Mouse (Mus musculus): Measurements from ENCODE around the gene Sf3a1.

The Sf3a1 gene

GRCm38 (mm10) chr11:4134986-4135935 is 24.9 kb upstream of the Sf3a1 start, which contains the start of gene Rnf215:
Gene Rnf215 (plus strand): TSS chr11:4135202.
- DNase-seq (ENCODE audit: low spot score): peak; percentile 78

DNA sequence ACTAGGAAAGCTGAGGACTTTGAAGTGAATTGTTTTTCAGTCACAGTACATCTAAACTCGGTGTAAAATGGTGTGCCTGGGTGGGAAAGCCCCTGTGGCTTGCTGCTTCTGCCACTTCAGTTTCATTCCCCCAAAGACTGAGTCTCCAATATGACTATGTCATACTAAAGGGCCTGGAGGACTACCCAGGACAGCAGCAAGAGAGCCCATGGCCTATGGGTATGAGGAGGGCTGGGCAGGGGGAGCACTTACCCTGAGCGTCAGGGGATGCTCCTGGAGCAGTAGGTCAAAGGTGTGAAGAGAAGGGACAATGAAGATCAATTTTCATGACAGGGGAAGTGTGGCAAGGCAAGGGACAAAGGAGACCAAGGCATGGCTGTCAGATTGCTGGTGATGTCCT is 21.2 kb upstream of the Sf3a1 start:
- DNase-seq (ENCODE audit: low spot score): no peak

DNA sequence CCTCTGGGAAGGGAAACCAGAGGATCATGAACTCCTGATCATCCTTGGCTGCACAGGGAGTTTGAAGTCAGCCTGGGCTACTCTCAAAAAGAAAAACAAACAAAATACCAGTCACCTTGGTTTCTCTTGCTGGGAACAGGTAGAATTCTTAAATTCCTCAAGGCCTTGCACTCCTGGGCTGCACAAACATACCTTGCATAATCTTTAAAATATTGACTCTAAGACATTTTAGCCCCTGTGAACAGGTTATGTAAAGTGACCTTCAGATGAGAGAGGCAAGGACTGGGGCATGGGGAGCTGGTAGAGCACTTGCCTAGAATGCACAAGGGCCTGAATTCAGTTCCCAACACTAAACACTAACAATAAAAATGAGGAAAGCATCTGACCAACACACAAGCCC is 18.6 kb upstream of the Sf3a1 start:
- DNase-seq (ENCODE audit: low spot score): no peak

- DNase-seq (ENCODE audit: low spot score): no peak
These were observed 17.8 kb upstream of the Sf3a1 start for GRCm38 (mm10) chr11:4142352-4142751.

- DNase-seq (ENCODE audit: low spot score): no peak
These were observed 16.7 kb upstream of the Sf3a1 start for GRCm38 (mm10) chr11:4143281-4144062.

DNA sequence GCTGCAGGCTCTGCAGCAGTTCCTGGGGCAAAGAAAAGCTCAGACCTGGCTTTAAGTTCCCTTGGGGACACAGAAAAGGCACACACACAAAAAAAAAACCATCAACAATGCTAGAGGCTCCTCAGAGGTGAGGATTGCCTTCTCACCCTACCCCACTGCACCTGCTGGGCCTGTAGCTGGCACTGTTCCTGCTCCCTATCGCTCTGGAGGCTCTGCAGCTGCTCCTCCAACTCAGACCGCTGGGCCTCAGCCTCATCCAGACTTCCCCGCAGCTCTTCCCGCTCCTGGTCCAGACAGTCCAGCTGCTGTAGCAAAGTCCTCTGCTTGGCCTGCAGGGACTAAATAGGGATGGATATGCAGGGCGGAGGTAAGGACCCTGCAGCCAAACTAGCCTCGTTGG is 13.8 kb upstream of the Sf3a1 start:
- no peak for DNase-seq (ENCODE audit: low spot score)

DNA sequence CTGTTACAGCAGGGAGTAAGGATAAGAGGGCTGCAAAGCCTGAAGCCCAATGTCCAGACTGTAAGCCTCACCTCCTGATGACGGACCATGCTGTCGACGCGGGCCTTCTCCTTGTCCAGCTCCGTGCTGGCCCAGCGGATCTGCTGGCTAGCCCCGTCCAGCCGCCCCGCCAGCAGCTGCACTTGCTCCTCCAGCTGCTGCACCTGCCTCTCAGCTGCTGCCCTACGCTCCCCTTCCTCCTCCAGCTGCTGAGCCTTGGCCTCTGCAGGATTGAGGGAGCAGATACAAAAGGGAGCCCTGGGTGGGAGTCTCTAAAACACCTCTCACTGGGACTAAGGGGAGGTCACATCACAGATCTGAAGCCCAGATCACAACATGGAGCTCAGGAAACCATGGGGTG is 13.1 kb upstream of the Sf3a1 start:
- DNase-seq (ENCODE audit: low spot score): no peak

DNA sequence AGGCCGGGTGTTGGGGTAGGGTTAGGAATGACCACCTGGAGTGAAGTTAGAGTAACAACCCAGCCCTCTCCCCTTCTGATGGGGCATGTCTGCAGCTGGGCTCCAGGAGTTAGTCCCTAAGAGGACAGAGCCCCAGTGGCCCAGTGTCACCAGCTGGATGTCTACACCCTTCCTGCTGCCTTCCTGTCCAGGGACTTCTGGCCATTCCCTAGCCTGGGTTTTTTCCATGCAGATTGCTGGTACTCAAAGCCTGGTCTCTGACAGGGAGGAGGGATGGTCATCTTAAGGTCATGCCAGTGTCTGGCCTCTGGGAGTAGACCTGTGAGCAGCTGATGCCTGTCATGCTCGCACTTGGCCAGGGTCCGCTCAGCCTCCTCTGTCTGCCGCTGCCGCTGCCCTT is 12.0 kb upstream of the Sf3a1 start:
- DNase-seq (ENCODE audit: low spot score): no peak

DNA sequence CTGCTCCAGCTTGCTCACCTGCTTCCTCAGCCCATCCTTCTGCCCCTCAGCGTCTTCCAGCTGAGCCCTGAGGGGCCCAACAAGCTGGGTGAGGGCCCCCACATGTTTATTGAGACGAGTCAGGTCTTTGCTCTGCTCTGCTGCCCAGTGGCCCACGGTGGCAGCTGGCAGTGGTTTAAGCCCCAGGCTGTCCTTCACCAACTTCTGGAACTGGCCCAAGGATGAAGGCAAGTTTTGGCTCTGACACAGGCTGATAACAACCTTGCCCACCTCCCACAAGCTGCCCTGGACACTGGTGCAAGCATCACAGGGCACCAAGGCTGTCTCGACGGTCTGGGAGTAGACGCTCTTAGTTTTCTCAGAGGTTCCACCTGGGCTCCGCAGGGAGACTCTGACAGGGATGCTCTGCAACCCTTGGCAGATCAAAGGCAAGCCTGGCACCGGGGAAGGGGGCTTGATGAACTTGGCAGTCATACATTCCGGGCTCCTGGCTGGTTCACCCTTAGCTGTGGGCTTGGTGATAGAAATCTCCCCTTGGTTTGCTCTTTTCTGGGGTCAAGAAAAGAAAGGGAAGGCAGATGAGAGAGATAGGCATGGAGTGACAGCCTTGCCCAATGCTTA is 11.5 kb upstream of the Sf3a1 start:
- DNase-seq (ENCODE audit: low spot score): no peak

GRCm38 (mm10) chr11:4149886-4150285 is 10.3 kb upstream of the Sf3a1 start:
- no peak for DNase-seq (ENCODE audit: low spot score)

DNA sequence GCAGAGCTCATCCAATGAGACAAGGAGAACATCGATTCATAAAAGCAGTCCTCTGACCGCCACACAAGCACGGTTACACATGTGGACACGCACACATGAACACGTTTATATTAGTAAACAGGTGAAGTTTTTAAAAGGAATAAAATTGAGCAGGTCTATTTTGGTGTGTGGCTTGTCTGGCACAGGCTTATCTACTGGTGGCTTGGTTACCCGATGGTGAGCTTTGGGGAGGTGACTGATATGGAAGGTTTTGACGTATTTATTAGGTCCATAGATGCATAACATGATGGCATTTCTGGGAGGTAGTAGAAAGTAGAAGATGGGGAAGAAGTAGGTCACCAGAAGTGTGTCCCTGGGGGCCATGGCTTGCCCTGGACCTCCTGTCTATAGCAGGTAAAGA is 6.5 kb upstream of the Sf3a1 start:
- DNase-seq (ENCODE audit: low spot score): no peak

GRCm38 (mm10) chr11:4155641-4156040 is 4.5 kb upstream of the Sf3a1 start:
- DNase-seq (ENCODE audit: low spot score): no peak

DNA sequence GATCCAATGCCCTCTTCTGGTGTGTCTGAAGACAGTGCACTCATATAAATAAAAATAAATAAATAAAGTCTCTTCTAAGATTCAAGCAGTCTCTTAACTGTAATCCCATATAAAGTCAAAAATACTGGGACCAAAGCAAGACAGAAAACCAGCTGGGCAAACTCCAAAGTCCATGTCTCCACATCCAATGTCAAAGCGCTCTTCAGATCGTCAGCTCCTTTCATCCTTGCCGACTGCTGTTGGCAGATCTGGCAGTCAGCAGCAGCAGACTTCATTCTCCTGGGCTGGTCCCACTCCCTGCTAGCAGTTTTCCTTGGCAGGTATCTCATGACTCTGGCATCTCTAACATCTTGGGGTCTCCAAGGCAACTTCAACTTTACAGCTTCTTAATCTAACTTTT is 1.5 kb upstream of the Sf3a1 start:
- no peak for DNase-seq (ENCODE audit: low spot score)

DNA sequence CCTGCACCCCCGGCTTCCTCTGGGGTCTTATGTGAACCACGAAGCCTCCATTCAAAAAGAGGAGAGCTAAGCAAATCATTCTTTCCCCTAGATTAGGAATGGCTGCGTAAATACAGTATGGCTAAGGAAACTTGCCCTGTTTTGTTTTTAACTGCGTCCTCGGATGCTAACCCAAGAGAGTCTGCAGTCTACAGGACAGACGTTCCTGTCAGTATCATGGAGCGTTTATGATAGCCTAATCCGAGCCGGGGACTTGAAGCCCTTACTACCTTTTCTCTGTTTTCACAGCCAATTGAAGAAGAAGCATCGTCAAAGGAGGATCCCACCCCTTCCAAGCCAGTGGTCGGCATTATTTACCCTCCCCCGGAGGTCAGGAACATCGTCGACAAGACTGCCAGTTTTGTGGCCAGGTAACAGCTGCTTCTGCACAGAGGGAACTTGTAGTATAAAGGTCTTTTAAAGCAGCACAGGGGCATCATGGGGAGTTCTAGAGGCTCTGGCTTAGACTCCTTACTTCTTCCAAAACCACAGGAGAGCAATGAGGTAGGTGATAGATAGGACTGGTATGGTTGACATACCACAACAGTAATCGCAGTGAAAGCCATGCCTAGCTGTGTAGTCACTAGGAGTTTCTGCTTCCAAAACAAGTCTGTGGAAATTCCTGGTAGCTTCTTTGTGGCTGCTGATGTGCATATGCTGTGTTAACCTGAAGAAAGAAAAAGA is 769 bp downstream of the Sf3a1 start:
- DNase-seq (ENCODE audit: low spot score): no peak

DNA sequence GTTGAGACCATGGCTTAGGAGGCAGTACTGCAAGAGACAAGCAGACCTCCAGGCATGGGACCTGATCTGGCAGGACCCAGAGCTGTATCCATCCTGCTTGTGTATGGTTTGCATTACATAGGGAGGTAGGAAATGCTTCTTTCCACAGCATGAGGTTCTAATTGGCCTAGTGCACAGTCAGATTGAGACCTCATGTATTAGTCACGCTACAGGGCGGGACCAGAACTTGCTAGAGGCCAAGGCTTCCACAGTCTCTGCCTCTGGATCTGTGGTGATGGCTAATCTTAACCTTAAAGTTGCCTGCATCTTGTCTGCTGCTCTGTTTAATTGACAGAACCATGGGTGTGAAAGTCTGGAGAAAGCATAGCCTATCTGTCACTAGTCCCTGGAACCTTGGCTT is 4.6 kb downstream of the Sf3a1 start:
- DNase-seq (ENCODE audit: low spot score): no peak

GRCm38 (mm10) chr11:4166467-4167090 is 6.4 kb downstream of the Sf3a1 start:
- no peak for DNase-seq (ENCODE audit: low spot score)

DNA sequence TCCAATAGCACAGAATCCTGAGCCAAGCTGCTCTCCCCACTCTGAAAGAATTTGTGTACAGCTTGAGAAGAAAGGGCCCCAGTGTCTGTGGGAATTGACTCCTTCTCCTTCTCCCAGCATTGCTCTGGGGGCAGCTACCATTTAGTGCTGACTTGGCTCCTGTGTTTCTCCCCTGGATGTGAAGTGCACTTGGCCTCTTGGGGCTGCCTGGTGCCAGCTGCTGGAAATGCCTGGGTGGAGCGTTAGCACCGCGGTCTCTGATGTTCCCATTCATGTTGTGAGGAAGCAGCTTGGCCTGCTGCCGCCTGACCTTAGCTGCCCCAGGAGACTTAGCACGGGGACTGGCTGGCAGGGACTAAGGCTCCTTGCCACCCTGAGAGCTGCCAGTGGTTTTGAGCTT is 14.4 kb downstream of the Sf3a1 start:
- DNase-seq (ENCODE audit: low spot score): no peak

DNA sequence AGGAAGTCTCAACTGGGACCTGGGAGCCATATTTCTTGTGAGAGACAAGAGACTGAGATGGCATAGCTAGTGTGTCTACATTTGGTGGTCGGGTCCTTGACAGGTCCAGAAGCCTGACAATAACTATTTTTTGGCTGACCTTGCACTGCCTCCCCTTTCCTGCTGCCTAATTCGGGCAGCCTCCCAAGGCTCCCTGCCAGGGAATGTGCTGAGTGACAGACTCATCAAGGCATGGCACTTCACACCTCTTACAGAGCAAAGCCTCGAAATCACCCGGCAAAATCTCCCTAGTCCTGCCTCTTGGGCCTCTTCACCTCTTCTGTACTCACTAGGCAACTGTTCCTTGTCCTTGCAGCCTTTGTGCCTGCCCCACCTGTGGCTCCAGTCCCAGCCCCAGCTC is 17.6 kb downstream of the Sf3a1 start:
- DNase-seq (ENCODE audit: low spot score): no peak

- DNase-seq (ENCODE audit: low spot score): no peak
These were observed 21.9 kb downstream of the Sf3a1 start for GRCm38 (mm10) chr11:4182061-4182460.

GRCm38 (mm10) chr11:4183511-4183910 is 23.4 kb downstream of the Sf3a1 start:
- DNase-seq (ENCODE audit: low spot score): no peak

DNA sequence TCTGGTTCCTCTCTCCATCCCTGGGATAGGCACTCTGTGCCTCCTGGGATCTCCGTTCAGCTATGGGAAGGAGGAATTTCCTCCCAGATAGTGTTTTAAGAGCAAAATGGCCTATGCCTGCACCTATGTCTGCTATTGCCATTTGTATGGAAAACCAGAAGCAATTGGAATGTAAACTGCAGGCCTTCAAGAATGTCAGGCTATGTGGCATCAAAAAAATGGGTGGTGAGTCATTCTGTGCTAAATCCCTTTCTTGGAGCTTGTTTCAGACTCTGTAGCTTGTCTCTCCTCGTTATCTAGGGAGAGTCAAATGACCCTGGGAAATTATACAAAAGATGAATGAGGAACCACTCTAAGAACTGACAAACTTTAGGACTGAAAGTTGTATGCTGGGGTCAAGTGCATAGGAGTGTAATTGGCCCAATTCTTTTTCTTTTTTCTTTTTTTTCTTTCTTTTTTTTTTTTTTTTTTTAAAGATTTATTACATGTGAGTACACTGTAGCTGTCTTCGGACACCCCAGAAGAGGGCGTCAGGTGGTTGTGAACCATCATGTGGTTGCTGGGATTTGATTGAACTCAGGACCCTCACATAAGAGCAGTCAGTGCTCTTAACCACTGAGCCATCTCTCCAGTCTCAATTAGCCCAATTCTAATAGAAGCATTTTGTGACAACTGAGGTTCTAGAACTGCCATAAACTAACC is 24.3 kb downstream of the Sf3a1 start:
- DNase-seq (ENCODE audit: low spot score): no peak

All from T-cell, adult 2 months (primary cell).